Mouse (Mus musculus): ENCODE measurements around the gene Ppp1r3c. TPM values are rescaled to one million over a fixed set of nuclear protein-coding genes. Genes with fewer than 3 reads are reported as not detected.

The Ppp1r3c gene
- polyA plus RNA-seq (2015; fragmentation: Nextera tagmentation; extraction: Ambion mirVana), result 3.7 and 4.9 TPM in 2 replicates

DNA sequence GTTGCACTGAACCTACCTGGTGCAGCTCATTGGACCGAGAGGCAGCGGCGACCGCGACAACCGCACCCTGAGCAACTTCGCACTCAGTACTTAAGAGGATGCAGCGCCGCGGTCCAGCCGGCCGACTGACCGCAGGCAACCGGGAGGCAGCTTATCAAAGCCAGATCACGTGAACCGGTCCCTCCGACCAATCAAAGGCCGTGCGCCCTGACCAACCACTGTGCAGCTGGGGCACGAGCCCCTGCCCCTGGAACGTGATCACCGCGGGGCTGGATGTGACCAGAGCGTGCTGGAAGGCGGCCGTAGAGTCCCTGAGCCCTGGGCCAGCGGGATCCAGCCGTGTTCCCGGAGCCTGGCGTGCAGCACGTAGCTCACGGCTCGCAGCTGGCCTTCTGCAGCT is at the start of gene Ppp1r3c:
Gene Ppp1r3c, minus strand, starts transcription at position 117 of the 400 bp plus-strand sequence.
- Histone ChIP-seq H3K9me3 (replicated peaks) (no peaks in the 10 kb centered on the region), H3K9ac (peak within 1 kb of the TSS; percentile 70), H3K4me3 (peak within 1 kb of the TSS; percentile 54), H3K4me2 (peak within 1 kb of the TSS; percentile 79), H3K27me3 (no peaks in the 10 kb centered on the region), H3K27ac (no peak within 1 kb of the TSS), H3K36me3 (ENCODE audit: poor library complexity, severe bottlenecking) (peaks cover 10% of the 10 kb centered on the region; the same call in 1 of the 2 replicates), H3K4me1 (peaks cover 4% of the 10 kb centered on the region; the same call in 1 of the 2 replicates)
- peak; percentile 98 for ATAC-seq
- under 1% methylated on average over 33 of the region's 33 CpGs for WGBS

GRCm38 (mm10) chr19:36783179-36783578 is 46.7 kb upstream of the Ppp1r3c start:
- Histone ChIP-seq H3K4me2 (no peak overlapping the region), H3K4me1 (no peaks in the 10 kb centered on the region), H3K9ac (no peak overlapping the region), H3K27ac (no peak overlapping the region), H3K36me3 (ENCODE audit: poor library complexity, severe bottlenecking) (no peaks in the 10 kb centered on the region), H3K9me3 (replicated peaks) (no peaks in the 10 kb centered on the region), H3K4me3 (no peak overlapping the region), H3K27me3 (no peaks in the 10 kb centered on the region)
- WGBS, result 84% methylated on average over 6 of the region's 6 CpGs
- no peak for ATAC-seq

GRCm38 (mm10) chr19:36782591-36782990 is 46.1 kb upstream of the Ppp1r3c start:
- Histone ChIP-seq H3K9ac (no peak overlapping the region), H3K9me3 (replicated peaks) (no peaks in the 10 kb centered on the region), H3K36me3 (ENCODE audit: poor library complexity, severe bottlenecking) (no peaks in the 10 kb centered on the region), H3K4me2 (no peak overlapping the region), H3K4me1 (no peaks in the 10 kb centered on the region), H3K27ac (no peak overlapping the region), H3K27me3 (no peaks in the 10 kb centered on the region), H3K4me3 (no peak overlapping the region)
- 67% methylated on average over 3 of the region's 3 CpGs for WGBS
- ATAC-seq, result no peak

DNA sequence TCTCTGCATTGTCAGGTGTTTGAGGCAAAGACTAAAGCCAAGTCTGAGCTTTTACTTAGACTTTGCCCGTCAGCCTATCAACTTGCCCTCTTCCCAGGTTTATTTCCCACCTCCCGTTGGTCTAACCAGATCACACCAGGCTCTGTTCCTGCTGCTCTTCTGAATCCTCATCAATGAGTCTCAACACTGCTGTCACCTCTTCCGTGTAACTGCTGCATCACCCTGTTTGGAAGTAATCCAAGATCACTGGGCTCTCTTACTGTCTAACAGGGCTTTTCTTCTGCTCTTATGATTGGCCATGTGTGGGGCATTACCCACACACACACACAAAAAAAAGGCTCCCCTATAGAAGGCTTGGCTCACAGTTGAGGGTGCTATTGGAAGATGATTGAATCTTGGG is 45.5 kb upstream of the Ppp1r3c start:
- no peak overlapping the region for H3K4me3 ChIP-seq
- no peaks in the 10 kb centered on the region for H3K27me3 ChIP-seq
- 84% methylated on average over 3 of the region's 3 CpGs for WGBS
- H3K27ac ChIP-seq, result no peak overlapping the region
- H3K36me3 ChIP-seq (ENCODE audit: poor library complexity, severe bottlenecking), result no peaks in the 10 kb centered on the region
- H3K4me2 ChIP-seq, result no peak overlapping the region
- H3K9ac ChIP-seq, result no peak overlapping the region
- no peak for ATAC-seq
- H3K4me1 ChIP-seq, result no peaks in the 10 kb centered on the region
- no peaks in the 10 kb centered on the region for H3K9me3 ChIP-seq (replicated peaks)

- Histone ChIP-seq H3K9ac (no peak overlapping the region), H3K27me3 (no peaks in the 10 kb centered on the region), H3K27ac (no peak overlapping the region), H3K9me3 (replicated peaks) (no peaks in the 10 kb centered on the region), H3K4me3 (no peak overlapping the region), H3K36me3 (ENCODE audit: poor library complexity, severe bottlenecking) (no peaks in the 10 kb centered on the region), H3K4me1 (no peaks in the 10 kb centered on the region), H3K4me2 (no peak overlapping the region)
- no peak for ATAC-seq
- 75% methylated on average over 1 of the region's 1 CpGs for WGBS
These were observed 43.9 kb upstream of the Ppp1r3c start for GRCm38 (mm10) chr19:36780375-36780774.

- no peaks in the 10 kb centered on the region for H3K27me3 ChIP-seq
- 90% methylated on average over 3 of the region's 3 CpGs for WGBS
- no peak overlapping the region for H3K27ac ChIP-seq
- no peaks in the 10 kb centered on the region for H3K9me3 ChIP-seq (replicated peaks)
- H3K36me3 ChIP-seq (ENCODE audit: poor library complexity, severe bottlenecking), result no peaks in the 10 kb centered on the region
- no peaks in the 10 kb centered on the region for H3K4me1 ChIP-seq
- H3K9ac ChIP-seq, result no peak overlapping the region
- ATAC-seq, result no peak
- no peak overlapping the region for H3K4me3 ChIP-seq
- no peak overlapping the region for H3K4me2 ChIP-seq
These were observed 43.3 kb upstream of the Ppp1r3c start for GRCm38 (mm10) chr19:36779765-36780164.

- H3K27ac ChIP-seq, result no peak overlapping the region
- no peak overlapping the region for H3K9ac ChIP-seq
- H3K4me3 ChIP-seq, result no peak overlapping the region
- no peaks in the 10 kb centered on the region for H3K36me3 ChIP-seq (ENCODE audit: poor library complexity, severe bottlenecking)
- 91% methylated on average over 8 of the region's 8 CpGs for WGBS
- H3K27me3 ChIP-seq, result no peaks in the 10 kb centered on the region
- no peaks in the 10 kb centered on the region for H3K4me1 ChIP-seq
- no peak for ATAC-seq
- no peak overlapping the region for H3K4me2 ChIP-seq
- no peaks in the 10 kb centered on the region for H3K9me3 ChIP-seq (replicated peaks)
These were observed 39.1 kb upstream of the Ppp1r3c start for GRCm38 (mm10) chr19:36775531-36775930.

- no peak for ATAC-seq
- no peak overlapping the region for H3K4me3 ChIP-seq
- H3K4me1 ChIP-seq, result no peaks in the 10 kb centered on the region
- no peak overlapping the region for H3K9ac ChIP-seq
- no peaks in the 10 kb centered on the region for H3K27me3 ChIP-seq
- H3K9me3 ChIP-seq (replicated peaks), result no peaks in the 10 kb centered on the region
- H3K27ac ChIP-seq, result no peak overlapping the region
- no peak overlapping the region for H3K4me2 ChIP-seq
- WGBS, result 90% methylated on average over 8 of the region's 8 CpGs
- no peaks in the 10 kb centered on the region for H3K36me3 ChIP-seq (ENCODE audit: poor library complexity, severe bottlenecking)
These were observed 37.4 kb upstream of the Ppp1r3c start for GRCm38 (mm10) chr19:36773716-36774459.

GRCm38 (mm10) chr19:36768084-36768483 is 31.6 kb upstream of the Ppp1r3c start:
- Histone ChIP-seq H3K9me3 (replicated peaks) (no peaks in the 10 kb centered on the region), H3K4me3 (no peak overlapping the region), H3K4me1 (no peaks in the 10 kb centered on the region), H3K9ac (no peak overlapping the region), H3K27ac (no peak overlapping the region), H3K4me2 (no peak overlapping the region), H3K36me3 (ENCODE audit: poor library complexity, severe bottlenecking) (no peaks in the 10 kb centered on the region), H3K27me3 (no peaks in the 10 kb centered on the region)
- ATAC-seq, result no peak
- WGBS, result 93% methylated on average over 8 of the region's 8 CpGs

- no peaks in the 10 kb centered on the region for H3K36me3 ChIP-seq (ENCODE audit: poor library complexity, severe bottlenecking)
- WGBS, result 89% methylated on average over 5 of the region's 5 CpGs
These were observed 28.0 kb upstream of the Ppp1r3c start for GRCm38 (mm10) chr19:36764451-36764850.

GRCm38 (mm10) chr19:36748996-36749395 is 12.5 kb upstream of the Ppp1r3c start:
- Histone ChIP-seq H3K27me3 (no peaks in the 10 kb centered on the region), H3K9me3 (replicated peaks) (no peaks in the 10 kb centered on the region), H3K9ac (no peak overlapping the region), H3K4me3 (no peak overlapping the region), H3K4me2 (no peak overlapping the region), H3K4me1 (no peaks in the 10 kb centered on the region), H3K27ac (no peak overlapping the region), H3K36me3 (ENCODE audit: poor library complexity, severe bottlenecking) (no peaks in the 10 kb centered on the region)
- ATAC-seq, result no peak

More at GRCm38 (mm10) chr19:36764451-36764850, 28.0 kb upstream of the Ppp1r3c start:
- Histone ChIP-seq H3K4me2 (no peak overlapping the region), H3K27ac (no peak overlapping the region), H3K4me1 (no peaks in the 10 kb centered on the region), H3K4me3 (no peak overlapping the region), H3K9me3 (replicated peaks) (no peaks in the 10 kb centered on the region), H3K9ac (no peak overlapping the region), H3K27me3 (no peaks in the 10 kb centered on the region)
- ATAC-seq, result no peak

DNA sequence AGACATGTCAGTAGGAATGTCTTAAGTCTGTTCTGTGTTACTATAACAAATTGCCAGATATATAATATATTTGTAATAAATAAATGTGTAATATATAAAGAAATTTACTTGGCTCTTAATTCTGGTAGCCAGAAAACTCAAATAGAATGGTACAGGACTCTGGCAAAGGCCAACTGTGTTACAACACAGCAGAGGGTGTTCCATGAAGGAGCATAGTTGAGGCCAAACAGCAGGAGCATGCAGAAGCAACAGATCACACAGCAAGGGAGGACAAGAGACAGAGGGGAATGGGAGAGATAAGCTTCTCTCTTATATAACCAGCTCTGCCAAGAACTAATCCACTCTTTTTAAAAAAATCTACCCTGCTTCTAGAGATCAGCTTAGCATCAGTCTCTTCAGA is 5.9 kb upstream of the Ppp1r3c start:
- ATAC-seq, result no peak
- Histone ChIP-seq H3K27ac (no peak overlapping the region), H3K27me3 (no peaks in the 10 kb centered on the region), H3K4me1 (no peaks in the 10 kb centered on the region), H3K4me3 (no peak overlapping the region), H3K9ac (no peak overlapping the region), H3K36me3 (ENCODE audit: poor library complexity, severe bottlenecking) (no peaks in the 10 kb centered on the region), H3K4me2 (no peak overlapping the region), H3K9me3 (replicated peaks) (no peaks in the 10 kb centered on the region)

Measured in forebrain, embryonic 13.5 days (tissue).